Mouse (Mus musculus): Measurements from ENCODE around the gene Brd1.

GRCm38 (mm10) chr15:88700759-88701158, 33.3 kb downstream of the Brd1 start:
- no peak for TF ChIP-seq CTCF (IDR thresholded peaks at IDR 0.05; ENCODE audit: control insufficient read depth, insufficient read depth, insufficient replicate concordance, low read depth, low read length)
- TF ChIP-seq POLR2A (IDR thresholded peaks at IDR 0.05; ENCODE audit: control insufficient read depth, low read depth, low read length): no peak
